Mouse (Mus musculus) left cerebral cortex, adult 6 months (tissue): ENCODE data around the gene 4933425L06Rik. TPM values are rescaled to one million over a fixed set of nuclear protein-coding genes. Genes with fewer than 3 reads are reported as not detected.

ENCODE experiments used
- long read RNA-seq, 2 experiments: library from polyadenylated mRNA; unstranded; transcript quantifications; one replicate each; pipeline ENCODE4 v2.0.0; 2019 to 2020
- polyA plus RNA-seq: library from polyadenylated mRNA; unstranded; fragments of <200 nt; fragmentation: Nextera tagmentation; gene quantifications from 2 replicates; pipeline ENCODE4 v1.2.3, GENCODE M21; 2021

The 4933425L06Rik gene
- not detected in 2 replicates for polyA plus RNA-seq
- long read RNA-seq, experiment 1 = 0 reads
- long read RNA-seq, experiment 2 = 0 reads

DNA sequence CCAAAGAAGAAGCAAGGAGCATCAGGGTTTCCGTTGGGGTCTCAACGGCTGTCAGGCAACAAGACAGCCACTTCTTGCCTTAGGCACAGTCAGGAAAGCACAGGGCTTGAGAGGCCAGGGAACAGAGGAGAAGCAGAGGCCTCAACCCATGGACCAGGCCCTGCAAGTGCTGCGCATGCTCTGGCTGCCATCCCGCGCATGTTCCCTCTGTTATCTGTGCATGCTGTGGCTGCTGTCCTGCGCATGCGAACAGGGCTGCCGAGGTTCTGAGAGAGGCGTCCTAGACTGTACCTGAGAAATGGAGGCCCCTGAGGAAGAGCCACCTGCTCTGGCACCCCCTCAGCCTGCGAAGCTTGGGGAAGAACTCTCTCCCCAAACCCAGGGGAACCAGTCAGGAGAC, at the start of gene 4933425L06Rik:
4933425L06Rik (plus strand) TSS at position 261 of the 400 bp plus-strand sequence.

DNA sequence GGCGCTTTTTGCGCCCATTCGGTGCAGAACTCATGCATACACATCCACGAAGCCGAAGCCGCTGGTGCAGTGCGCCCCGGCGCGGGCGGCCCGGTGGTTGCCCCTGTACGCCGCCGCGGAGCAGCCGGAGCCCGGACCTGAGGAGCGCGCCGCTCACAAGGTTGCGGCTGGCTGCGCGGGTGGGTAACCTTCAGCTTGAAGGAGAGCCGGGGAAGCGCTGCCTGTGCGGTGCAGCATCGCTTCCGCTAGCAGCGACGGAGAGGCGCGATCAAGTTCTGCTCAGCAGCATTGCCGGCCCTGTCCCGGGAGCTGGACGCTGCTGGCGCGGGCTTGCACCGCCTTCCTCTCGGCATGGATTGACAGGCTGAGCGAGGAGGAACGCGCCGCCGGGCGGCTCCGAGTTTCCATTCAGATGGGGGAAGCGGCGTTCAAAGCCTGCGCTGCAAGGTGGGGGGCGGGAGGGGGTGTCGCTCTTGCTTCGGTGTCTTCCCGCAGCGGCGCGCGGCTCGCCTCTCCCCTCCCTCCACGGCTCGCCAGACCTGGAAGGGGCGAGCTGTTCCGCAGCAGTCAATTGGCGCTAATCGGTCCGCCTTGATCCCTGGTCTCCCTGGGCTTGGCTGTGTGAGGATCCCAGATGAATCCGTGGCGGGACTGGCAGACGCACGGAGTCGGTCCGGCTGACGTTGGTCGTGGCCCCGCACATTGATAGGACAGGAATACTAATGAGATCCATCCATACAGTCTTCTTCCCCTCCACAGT, 27.6 kb upstream of the 4933425L06Rik start, which contains the start of gene Rgs7bp:
Rgs7bp (minus strand) TSS at position 750 of the 760 bp plus-strand sequence.

Other genes starting within 250 kb of the 4933425L06Rik start
- 1.5 and 2.3 TPM in 2 replicates for gene Shisal2b, start 218.2 kb upstream of the 4933425L06Rik start, polyA plus RNA-seq
- gene Rgs7bp, start 27.2 kb upstream of the 4933425L06Rik start, polyA plus RNA-seq = 60.4 and 62.2 TPM in 2 replicates
- 12.2 and 15.7 TPM in 2 replicates for gene Rnf180, start 212.7 kb downstream of the 4933425L06Rik start, polyA plus RNA-seq